28 mouse cellular contexts compared by ENCODE assay signal in genomic region chr5:96365590-96365989, GRCm38 (mm10). TPM values are rescaled to one million over a fixed set of nuclear protein-coding genes. Genes with fewer than 3 reads are reported as not detected.
"Had no signal": no experiment of that assay in that cellular context is flagged by ENCODE, and none has a peak within 500 bp of the region (broad histone marks: within the 10 kb centered on the region; RNA-seq: fewer than 3 reads in every experiment).

No protein-coding gene starts in this region.

- H3K9ac ChIP-seq: hindbrain, embryonic 12.5 days; hindbrain, embryonic 14.5 days; intestine, embryonic 15.5 days; limb, embryonic 12.5 days; liver, embryonic 13.5 days; liver, embryonic 15.5 days had no signal

- ATAC-seq: hindbrain, embryonic 16.5 days; inflammation-experienced regulatory T-cells, adult 6 months; intestine, embryonic 15.5 days; intestine, postnatal 0 days had no signal

- H3K4me1 ChIP-seq: hindbrain, embryonic 10.5 days; hindbrain, embryonic 12.5 days; intestine, embryonic 15.5 days; limb, embryonic 12.5 days; liver, embryonic 13.5 days; liver, embryonic 15.5 days had no signal

- DNase-seq: gastrocnemius, adult 2 months; gastrocnemius, postnatal 10 days; gastrocnemius, postnatal 25 days; heart, adult 18-20 months; heart, postnatal 10 days; heart, postnatal 4 days; kidney, adult 18-20 months; kidney, adult 8-10 months; kidney, postnatal 10 days; kidney, postnatal 25 days; kidney, postnatal 4 days; liver; liver, embryonic 13.5 days had no signal

- H3K4me2 ChIP-seq: heart, embryonic 11.5 days; hindbrain, embryonic 12.5 days; hindbrain, embryonic 14.5 days; intestine, embryonic 15.5 days; limb, embryonic 12.5 days; liver, embryonic 11.5 days; liver, embryonic 13.5 days; liver, embryonic 15.5 days had no signal

- H3K27me3 ChIP-seq: hindbrain, embryonic 12.5 days; intestine, embryonic 15.5 days; limb, embryonic 12.5 days; liver, embryonic 13.5 days; liver, embryonic 15.5 days had no signal

- H3K9me3 ChIP-seq: hindbrain, embryonic 10.5 days; hindbrain, embryonic 12.5 days; intestine, embryonic 15.5 days; limb, embryonic 10.5 days; limb, embryonic 12.5 days; liver, embryonic 13.5 days; liver, embryonic 15.5 days had no signal

- H3K27ac ChIP-seq: gastrocnemius, adult 2 months; hindbrain, embryonic 10.5 days; hindbrain, embryonic 12.5 days; hindbrain, embryonic 14.5 days; intestine, embryonic 15.5 days; layer of hippocampus, adult 2 months; left cerebral cortex, adult 2 months; limb, embryonic 10.5 days; limb, embryonic 12.5 days; liver, embryonic 13.5 days; liver, embryonic 15.5 days had no signal

- H3K4me3 ChIP-seq: gastrocnemius, adult 2 months; hindbrain, embryonic 10.5 days; hindbrain, embryonic 12.5 days; intestine, embryonic 15.5 days; layer of hippocampus, adult 2 months; left cerebral cortex, adult 2 months; limb, embryonic 10.5 days; limb, embryonic 12.5 days; liver, embryonic 13.5 days; liver, embryonic 15.5 days had no signal

- H3K36me3 ChIP-seq: hindbrain, embryonic 10.5 days; hindbrain, embryonic 12.5 days; intestine, embryonic 15.5 days; limb, embryonic 10.5 days; limb, embryonic 12.5 days; liver, embryonic 13.5 days; liver, embryonic 15.5 days had no signal

RNA-seq across cellular contexts. Expression of gene Fras1, which starts 8.2 kb away (rescaled TPM):
- total RNA-seq: granulocyte monocyte progenitor cell, adult 5-6 weeks had no signal
